Mouse (Mus musculus) ES-E14 (cell line): ENCODE measurements around the gene Fblim1.

Experiments
- CHD2 ChIP-seq: IDR thresholded peaks from 2 replicates; pipeline ENCODE4 v1.6.1; 2014; ENCODE audit warnings: mild to moderate bottlenecking, low read depth, low read length, inconsistent platforms
- MAFK ChIP-seq: IDR thresholded peaks from 2 replicates; pipeline ENCODE4 v1.6.1; 2014; ENCODE audit warnings: mild to moderate bottlenecking, low read depth, low read length, inconsistent platforms; ENCODE audit not compliant: insufficient read depth
- ZC3H11A ChIP-seq: IDR thresholded peaks from 2 replicates; pipeline ENCODE4 v1.6.1; 2012; ENCODE audit warnings: low read depth, mild to moderate bottlenecking, inconsistent platforms, low read length, borderline replicate concordance
- ZNF384 ChIP-seq: IDR thresholded peaks from 2 replicates; pipeline ENCODE4 v1.6.1; 2012; ENCODE audit warnings: low read depth, low read length, inconsistent platforms

DNA sequence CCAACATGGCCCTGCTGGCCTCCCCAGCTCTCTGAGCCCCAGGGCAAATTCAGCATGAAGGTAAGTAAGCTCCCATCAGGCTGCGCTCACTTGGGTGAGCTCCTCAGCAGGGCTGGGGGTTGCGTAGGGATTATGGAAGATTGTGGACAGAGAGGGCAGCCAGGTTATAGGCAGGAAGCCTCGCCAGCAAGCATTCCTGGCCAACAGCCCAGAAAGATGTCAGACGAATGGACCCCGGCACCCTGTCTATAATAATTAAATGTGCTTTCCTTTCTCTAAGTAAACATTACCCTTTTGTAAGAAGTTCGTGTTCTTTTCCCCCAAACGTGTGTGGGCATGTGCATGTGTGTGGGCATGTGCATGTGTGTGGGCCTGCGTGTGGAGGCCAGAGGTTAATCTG is 1.4 kb downstream of the Fblim1 start:
- TF ChIP-seq CHD2 (no peak), ZC3H11A (no peak), ZNF384 (no peak), MAFK (no peak)
